36 mouse cellular contexts compared by ENCODE assay signal in genomic region chr17:80398243-80398642, GRCm38 (mm10). TPM values are rescaled to one million over a fixed set of nuclear protein-coding genes. Genes with fewer than 3 reads are reported as not detected.
"Had no signal": no experiment of that assay in that cellular context is flagged by ENCODE, and none has a peak within 500 bp of the region (broad histone marks: within the 10 kb centered on the region; RNA-seq: fewer than 3 reads in every experiment).

No protein-coding gene starts in this region.

- H3K9me3 ChIP-seq: heart, embryonic 10.5 days; heart, embryonic 12.5 days; heart, embryonic 13.5 days; heart, embryonic 15.5 days; hindbrain, embryonic 10.5 days; hindbrain, embryonic 12.5 days; hindbrain, embryonic 13.5 days; hindbrain, embryonic 15.5 days; intestine, embryonic 15.5 days; kidney, embryonic 15.5 days had no signal

- H3K4me3 ChIP-seq: heart, embryonic 10.5 days; heart, embryonic 12.5 days; heart, embryonic 13.5 days; heart, embryonic 15.5 days; hindbrain, embryonic 10.5 days; hindbrain, embryonic 12.5 days; hindbrain, embryonic 13.5 days; hindbrain, embryonic 15.5 days; intestine, embryonic 15.5 days; kidney, embryonic 15.5 days; layer of hippocampus, adult 2 months had no signal

- DNase-seq: heart, postnatal 10 days; heart, postnatal 14 days; heart, postnatal 36 days; heart, postnatal 4 days; kidney, adult 11 months; kidney, adult 18-20 months; kidney, adult 2 months; kidney, adult 8-10 months; kidney, adult 9 months; kidney, postnatal 10 days; kidney, postnatal 14 days; kidney, postnatal 25 days; kidney, postnatal 36 days; kidney, postnatal 4 days; layer of hippocampus, adult 9-11 months; layer of hippocampus, postnatal 36 days had no signal

- ATAC-seq: hindbrain, embryonic 16.5 days; hindbrain, postnatal 0 days; inflammation-experienced regulatory T-cells, adult 6 months; intestine, embryonic 15.5 days; intestine, embryonic 16.5 days; intestine, postnatal 0 days had no signal

- H3K27ac ChIP-seq: heart, embryonic 10.5 days; heart, embryonic 13.5 days; heart, embryonic 15.5 days; hindbrain, embryonic 10.5 days; hindbrain, embryonic 12.5 days; hindbrain, embryonic 13.5 days; hindbrain, embryonic 14.5 days; hindbrain, embryonic 15.5 days; hindbrain, postnatal 0 days; intestine, embryonic 15.5 days; kidney, embryonic 15.5 days; kidney, postnatal 0 days; layer of hippocampus, adult 2 months had no signal

- H3K9ac ChIP-seq: heart, embryonic 12.5 days; heart, embryonic 13.5 days; heart, embryonic 15.5 days; hindbrain, embryonic 12.5 days; hindbrain, embryonic 13.5 days; hindbrain, embryonic 14.5 days; hindbrain, embryonic 15.5 days; intestine, embryonic 15.5 days; kidney, embryonic 15.5 days had no signal

- H3K4me1 ChIP-seq: heart, embryonic 10.5 days; heart, embryonic 12.5 days; heart, embryonic 13.5 days; heart, embryonic 15.5 days; hindbrain, embryonic 10.5 days; hindbrain, embryonic 12.5 days; hindbrain, embryonic 13.5 days; hindbrain, embryonic 15.5 days; intestine, embryonic 15.5 days; kidney, embryonic 15.5 days had no signal

- H3K27me3 ChIP-seq: heart, embryonic 12.5 days; heart, embryonic 13.5 days; heart, embryonic 15.5 days; hindbrain, embryonic 12.5 days; hindbrain, embryonic 13.5 days; hindbrain, embryonic 15.5 days; intestine, embryonic 15.5 days; kidney, embryonic 15.5 days had no signal

- H3K4me2 ChIP-seq: heart, embryonic 11.5 days; heart, embryonic 12.5 days; heart, embryonic 13.5 days; heart, embryonic 15.5 days; hindbrain, embryonic 12.5 days; hindbrain, embryonic 13.5 days; hindbrain, embryonic 14.5 days; hindbrain, embryonic 15.5 days; intestine, embryonic 15.5 days; kidney, embryonic 15.5 days had no signal

RNA-seq across cellular contexts. Expression of gene Gm10190, which starts 24.9 kb away (rescaled TPM):
- polyA plus RNA-seq: heart, embryonic 11.5 days; hindbrain, embryonic 10.5 days; inflammation-experienced regulatory T-cells, adult 6 months; kidney, adult 2 months; large intestine, adult 2 months had no signal
